Mouse (Mus musculus): ENCODE data around the gene Bend3. TPM values are rescaled to one million over a fixed set of nuclear protein-coding genes. Genes with fewer than 3 reads are reported as not detected.

The Bend3 gene
- total RNA-seq, 1 experiment: 23.2 TPM

DNA sequence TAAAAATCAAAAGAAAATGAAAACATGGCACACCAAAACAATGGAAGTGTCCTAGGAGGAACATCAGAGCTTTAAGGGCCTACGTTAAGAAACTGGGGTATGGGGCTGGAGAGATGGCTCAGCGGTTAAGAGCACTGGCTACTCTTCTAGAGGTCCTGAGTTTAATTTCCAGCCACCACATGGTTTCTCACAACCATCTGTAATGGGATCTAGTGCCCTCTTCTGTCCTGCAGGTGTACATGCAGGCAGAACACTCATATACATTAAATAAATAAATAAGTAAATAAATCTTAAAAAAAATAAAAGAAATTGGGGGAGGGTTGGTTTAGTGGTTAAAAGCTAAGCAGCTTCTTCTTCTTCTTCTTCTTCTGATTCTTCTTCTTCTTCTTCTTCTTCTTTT, 82.7 kb downstream of the Bend3 start:
- Histone ChIP-seq H3K4me1 (ENCODE audit: control insufficient read depth in 2 of 2, insufficient read depth in 2 of 2, low read length in 2 of 2, poor library complexity in 1 of 2) (peaks cover 0 to 2% of the 10 kb centered on the region in 2 experiments; a peak in 1 of 4 replicates), H3K9me3 (ENCODE audit: control insufficient read depth, insufficient read depth, low read depth, low read length) (no peaks in the 10 kb centered on the region), H3K4me3 (ENCODE audit: insufficient read depth in 1 of 2, low read depth in 1 of 2, low read length in 2 of 2, poor library complexity in 1 of 2, severe bottlenecking in 1 of 2) (no peak overlapping the region), H3K36me3 (ENCODE audit: control insufficient read depth, insufficient read depth, low read length, poor library complexity, severe bottlenecking) (no peaks in the 10 kb centered on the region), H3K9ac (ENCODE audit: insufficient read depth, low read depth, low read length, poor library complexity, severe bottlenecking) (no peak overlapping the region), H3K27ac (ENCODE audit: insufficient read depth, low read depth, low read length, poor library complexity, severe bottlenecking) (no peak overlapping the region)
- in situ Hi-C loops (cut with MboI; ENCODE audit: low sequenced_read_pairs in 2 of 2, unreplicated experiment in 2 of 2): no loop called here
- TF ChIP-seq ZNF384 (IDR thresholded peaks at IDR 0.05; ENCODE audit: low read depth, low read length) (0 out of 2 replicates have a peak, but pooled peaks have one; percentile 22), HCFC1 (IDR thresholded peaks at IDR 0.05; ENCODE audit: borderline replicate concordance, insufficient read depth, low read length) (no peak)
- no peak for DNase-seq (ENCODE audit: low read depth, low spot score)

Other genes with a start within 250 kb of the Bend3 start
- gene Gm9803, start 45.3 kb downstream of the Bend3 start, total RNA-seq (2012; rRNA removed): 13.3 and 20.6 TPM in 2 replicates
- gene 1700021F05Rik, start 62.2 kb downstream of the Bend3 start, total RNA-seq (2012; rRNA removed): 30.0 and 32.9 TPM in 2 replicates
- 30.9 and 84.4 TPM in 2 replicates for gene Cd24a, start 99.5 kb downstream of the Bend3 start, total RNA-seq (2012; rRNA removed)